Mouse (Mus musculus) adrenal gland (tissue): ENCODE data around the gene Rab1b.
"Not testable (repeated sequence)": the region's sequence is repeated elsewhere in the genome, so short reads cannot be mapped to it uniquely, and the experiment has no call there.

Experiments
- intact Hi-C: fragments of 180-260 bp; cut with DNase I; formaldehyde crosslinking; loops from one replicate; pipeline ENCODE4 v1.15.1; 2025
- long read RNA-seq, 2 experiments: library from polyadenylated mRNA; unstranded; transcript quantifications; one replicate each; pipeline ENCODE4 v2.0.0; 2020; ENCODE audit warnings: borderline replicate concordance in 1 of 2; ENCODE audit not compliant: insufficient replicate concordance in 1 of 2

Gene Rab1b
- long read RNA-seq, experiment 1, transcript Rab1b-201 (6 exons, 1,913 nt), result major isoform, 140 of 151 reads
- long read RNA-seq, experiment 1, partial matches to known transcripts, result 5 of 151 reads
- long read RNA-seq, experiment 1, other reads (novel, unspliced or antisense), result 5 of 151 reads
- long read RNA-seq, experiment 2, transcript Rab1b-201 (6 exons, 1,913 nt), result major isoform, 142 of 156 reads
- long read RNA-seq, experiment 2, partial matches to known transcripts, result 3 of 156 reads
- long read RNA-seq, experiment 2, other reads (novel, unspliced or antisense), result 11 of 156 reads

GRCm38 (mm10) chr19:5106731-5107191, at the start of gene Rab1b:
Gene Rab1b (minus strand): TSS chr19:5107072.
- intact Hi-C loops, result no loop called here

GRCm38 (mm10) chr19:5152261-5152660, 45.4 kb upstream of the Rab1b start:
- intact Hi-C loops, result no loop called here

GRCm38 (mm10) chr19:5151741-5152140, 44.9 kb upstream of the Rab1b start:
- intact Hi-C loops, result no loop called here

- intact Hi-C loops, result no loop called here
Measured at GRCm38 (mm10) chr19:5151331-5151730, 44.5 kb upstream of the Rab1b start.

GRCm38 (mm10) chr19:5150358-5150757, 43.5 kb upstream of the Rab1b start:
- intact Hi-C loops, result no loop called here

GRCm38 (mm10) chr19:5149041-5149440, 42.2 kb upstream of the Rab1b start:
- intact Hi-C loops, result not testable (repeated sequence)

- intact Hi-C loops, result loop anchor here (2.0 kb wide), 1 partner anchor 45 kb away; no protein-coding TSS in a partner anchor
Measured at GRCm38 (mm10) chr19:5139640-5140039, 32.8 kb upstream of the Rab1b start.

GRCm38 (mm10) chr19:5131237-5131636, 24.4 kb upstream of the Rab1b start:
- intact Hi-C loops, result no loop called here

- intact Hi-C loops, result no loop called here
Measured at GRCm38 (mm10) chr19:5129770-5130169, 22.9 kb upstream of the Rab1b start.

GRCm38 (mm10) chr19:5124055-5124614, 17.3 kb upstream of the Rab1b start:
- intact Hi-C loops, result no loop called here

GRCm38 (mm10) chr19:5123241-5123640, 16.4 kb upstream of the Rab1b start:
- intact Hi-C loops, result no loop called here

GRCm38 (mm10) chr19:5122492-5122891, 15.6 kb upstream of the Rab1b start:
- intact Hi-C loops, result no loop called here

GRCm38 (mm10) chr19:5118384-5118698, 11.5 kb upstream of the Rab1b start, which contains the start of gene Klc2:
Gene Klc2 (minus strand): TSS chr19:5118560.
- intact Hi-C loops, result no loop called here

- intact Hi-C loops, result no loop called here
Measured at GRCm38 (mm10) chr19:5117494-5118383, 10.9 kb upstream of the Rab1b start.

GRCm38 (mm10) chr19:5113783-5114182, 6.9 kb upstream of the Rab1b start:
- intact Hi-C loops, result no loop called here

- intact Hi-C loops, result no loop called here
Measured at GRCm38 (mm10) chr19:5109659-5110453, 3.0 kb upstream of the Rab1b start.

- intact Hi-C loops, result no loop called here
Measured at GRCm38 (mm10) chr19:5108702-5109101, 1.8 kb upstream of the Rab1b start.

- intact Hi-C loops, result no loop called here
Measured at GRCm38 (mm10) chr19:5108271-5108575, 1.4 kb upstream of the Rab1b start.

GRCm38 (mm10) chr19:5107556-5108270, 841 bp upstream of the Rab1b start:
- intact Hi-C loops, result no loop called here

GRCm38 (mm10) chr19:5106074-5106473, 798 bp downstream of the Rab1b start:
- intact Hi-C loops, result no loop called here
